Mouse (Mus musculus) heart, adult 2 months (tissue): Measurements from ENCODE around the gene Rgr.

ENCODE experiments used
- CTCF ChIP-seq: fragments of 200-600 bp; IDR thresholded peaks from 2 replicates; pipeline ENCODE4 v1.8.1; 2022; ENCODE audit warnings: antibody characterized with exemption, mild to moderate bottlenecking, moderate library complexity
- EP300 ChIP-seq: fragments of 200-500 bp; IDR thresholded peaks from 2 replicates; pipeline ENCODE4 v1.6.1; 2011; ENCODE audit warnings: low read depth, low read length, control low read depth; ENCODE audit not compliant: insufficient read depth
- POLR2A ChIP-seq: fragments of 200-500 bp; IDR thresholded peaks from 2 replicates; pipeline ENCODE4 v1.6.1; 2011; ENCODE audit warnings: mild to moderate bottlenecking, low read depth, low read length, control low read depth; ENCODE audit not compliant: insufficient read depth

DNA sequence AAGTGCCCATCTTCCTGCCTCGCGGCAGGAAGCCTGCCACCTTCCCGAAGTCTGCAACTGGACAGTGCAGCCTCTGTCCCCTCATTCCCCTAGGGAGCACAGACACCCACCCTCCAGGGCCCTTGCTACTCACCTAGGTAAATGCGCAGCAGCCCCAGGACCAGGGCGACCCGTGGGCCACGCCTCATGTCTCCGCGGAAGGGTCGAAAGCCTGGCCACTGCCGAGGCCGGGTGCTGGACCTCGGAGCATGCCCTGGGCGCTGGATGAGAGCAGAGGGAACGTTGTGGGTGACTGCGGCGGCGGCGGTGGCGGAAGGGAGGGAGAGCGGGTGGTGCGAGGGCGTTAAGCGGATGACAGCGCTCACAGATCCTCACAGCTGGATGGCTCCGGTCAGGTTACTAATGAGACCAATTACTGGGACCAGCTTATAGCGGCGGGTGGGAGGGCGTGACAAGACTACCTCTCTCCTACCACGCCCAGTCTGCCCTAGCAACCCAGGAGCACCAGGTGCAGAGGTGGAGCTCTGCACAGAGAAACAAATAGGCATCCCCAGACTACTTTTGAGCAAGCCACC, 49.3 kb upstream of the Rgr start, which contains the start of gene Cdhr1:
- TF ChIP-seq POLR2A (no peak), CTCF (no peak), EP300 (no peak)
